Mouse (Mus musculus): ENCODE results near the gene Plch1. TPM values are rescaled to one million over a fixed set of nuclear protein-coding genes. Genes with fewer than 3 reads are reported as not detected.

The Plch1 gene
- total and polyA plus RNA-seq, 3 experiments, result 0.38 TPM; not detected in 2

- Histone ChIP-seq H3K9me3 (replicated peaks) (no peaks in the 10 kb centered on the region), H3K4me3 (ENCODE audit: low read depth, low read length) (no peak overlapping the region), H3K4me1 (ENCODE audit: insufficient read depth, low read depth, low read length) (no peaks in the 10 kb centered on the region), H3K36me3 (replicated peaks) (no peaks in the 10 kb centered on the region), H3K27me3 (ENCODE audit: insufficient read depth, low read length) (peaks cover 21% of the 10 kb centered on the region)
- no peak for DNase-seq (ENCODE audit: low spot score)
- ATAC-seq (ENCODE audit: extremely low read depth, insufficient number of reproducible peaks, low FRiP score, poor library complexity, severe bottlenecking), result no peak
- TF ChIP-seq TAL1 (conservative IDR thresholded peaks at IDR 0.05; ENCODE audit: low read depth, low read length), result no peak
Observed at GRCm38 (mm10) chr3:63895786-63896185, 3.5 kb downstream of the Plch1 start.

GRCm38 (mm10) chr3:63893677-63894076 is 5.6 kb downstream of the Plch1 start:
- ATAC-seq (ENCODE audit: extremely low read depth, insufficient number of reproducible peaks, low FRiP score, poor library complexity, severe bottlenecking) (no peak), DNase-seq (ENCODE audit: low spot score) (no peak)
- TF ChIP-seq POLR2AphosphoS5 (IDR thresholded peaks at IDR 0.05; ENCODE audit: insufficient replicate concordance, low read depth, low read length) (no peak), CTCF (IDR thresholded peaks at IDR 0.05; ENCODE audit: low read depth, low read length) (no peak), GATA1 (IDR thresholded peaks at IDR 0.05; ENCODE audit: borderline replicate concordance, low read length) (no peak), TAL1 (conservative IDR thresholded peaks at IDR 0.05; ENCODE audit: low read depth, low read length) (no peak), GATA2 (IDR thresholded peaks at IDR 0.05; ENCODE audit: borderline replicate concordance, low read depth, low read length) (no peak)

GRCm38 (mm10) chr3:63892154-63892553 is 7.1 kb downstream of the Plch1 start:
- TF ChIP-seq GATA2 (IDR thresholded peaks at IDR 0.05; ENCODE audit: borderline replicate concordance, low read depth, low read length) (no peak), POLR2AphosphoS5 (IDR thresholded peaks at IDR 0.05; ENCODE audit: insufficient replicate concordance, low read depth, low read length) (no peak), CTCF (IDR thresholded peaks at IDR 0.05; ENCODE audit: low read depth, low read length) (no peak), GATA1 (IDR thresholded peaks at IDR 0.05; ENCODE audit: borderline replicate concordance, low read length) (no peak), TAL1 (conservative IDR thresholded peaks at IDR 0.05; ENCODE audit: low read depth, low read length) (no peak)
- DNase-seq (ENCODE audit: low spot score), result no peak

More at GRCm38 (mm10) chr3:63893677-63894076, 5.6 kb downstream of the Plch1 start:
- Histone ChIP-seq H3K9me3 (replicated peaks) (no peaks in the 10 kb centered on the region), H3K4me1 (ENCODE audit: insufficient read depth, low read depth, low read length) (no peaks in the 10 kb centered on the region), H3K27me3 (ENCODE audit: insufficient read depth, low read length) (peaks cover 7% of the 10 kb centered on the region), H3K4me3 (ENCODE audit: low read depth, low read length) (no peak overlapping the region), H3K36me3 (replicated peaks) (no peaks in the 10 kb centered on the region)

GRCm38 (mm10) chr3:63881065-63881464 is 18.2 kb downstream of the Plch1 start:
- DNase-seq (ENCODE audit: low spot score), result no peak
- ATAC-seq (ENCODE audit: extremely low read depth, insufficient number of reproducible peaks, low FRiP score, poor library complexity, severe bottlenecking), result no peak
- no peaks in the 10 kb centered on the region for H3K9me3 ChIP-seq (replicated peaks)
- TF ChIP-seq TAL1 (conservative IDR thresholded peaks at IDR 0.05; ENCODE audit: low read depth, low read length), result no peak
- TF ChIP-seq GATA2 (IDR thresholded peaks at IDR 0.05; ENCODE audit: borderline replicate concordance, low read depth, low read length), result no peak
- TF ChIP-seq GATA1 (IDR thresholded peaks at IDR 0.05; ENCODE audit: borderline replicate concordance, low read length), result no peak
- no peak for TF ChIP-seq CTCF (IDR thresholded peaks at IDR 0.05; ENCODE audit: low read depth, low read length)
- no peak for TF ChIP-seq POLR2AphosphoS5 (IDR thresholded peaks at IDR 0.05; ENCODE audit: insufficient replicate concordance, low read depth, low read length)
- no peaks in the 10 kb centered on the region for H3K27me3 ChIP-seq (ENCODE audit: insufficient read depth, low read length)
- no peak overlapping the region for H3K4me3 ChIP-seq (ENCODE audit: low read depth, low read length)
- H3K36me3 ChIP-seq (replicated peaks), result no peaks in the 10 kb centered on the region
- no peaks in the 10 kb centered on the region for H3K4me1 ChIP-seq (ENCODE audit: insufficient read depth, low read depth, low read length)

More at GRCm38 (mm10) chr3:63892154-63892553, 7.1 kb downstream of the Plch1 start:
- H3K27me3 ChIP-seq (ENCODE audit: insufficient read depth, low read length), result peaks cover 4% of the 10 kb centered on the region; the same call in 1 of the 2 replicates
- ATAC-seq (ENCODE audit: extremely low read depth, insufficient number of reproducible peaks, low FRiP score, poor library complexity, severe bottlenecking), result no peak
- no peaks in the 10 kb centered on the region for H3K9me3 ChIP-seq (replicated peaks)
- H3K4me3 ChIP-seq (ENCODE audit: low read depth, low read length), result no peak overlapping the region
- no peaks in the 10 kb centered on the region for H3K36me3 ChIP-seq (replicated peaks)
- H3K4me1 ChIP-seq (ENCODE audit: insufficient read depth, low read depth, low read length), result no peaks in the 10 kb centered on the region

GRCm38 (mm10) chr3:63878995-63879666 is 20.1 kb downstream of the Plch1 start:
- Histone ChIP-seq H3K36me3 (replicated peaks) (no peaks in the 10 kb centered on the region), H3K4me1 (ENCODE audit: insufficient read depth, low read depth, low read length) (no peaks in the 10 kb centered on the region), H3K4me3 (ENCODE audit: low read depth, low read length) (no peak overlapping the region), H3K9me3 (replicated peaks) (no peaks in the 10 kb centered on the region), H3K27me3 (ENCODE audit: insufficient read depth, low read length) (no peaks in the 10 kb centered on the region)
- no peak for TF ChIP-seq GATA2 (IDR thresholded peaks at IDR 0.05; ENCODE audit: borderline replicate concordance, low read depth, low read length)
- TF ChIP-seq POLR2AphosphoS5 (IDR thresholded peaks at IDR 0.05; ENCODE audit: insufficient replicate concordance, low read depth, low read length), result no peak
- TF ChIP-seq CTCF (IDR thresholded peaks at IDR 0.05; ENCODE audit: low read depth, low read length), result no peak
- TF ChIP-seq TAL1 (conservative IDR thresholded peaks at IDR 0.05; ENCODE audit: low read depth, low read length), result no peak
- DNase-seq (ENCODE audit: low spot score), result no peak
- ATAC-seq (ENCODE audit: extremely low read depth, insufficient number of reproducible peaks, low FRiP score, poor library complexity, severe bottlenecking), result no peak

- no peaks in the 10 kb centered on the region for H3K9me3 ChIP-seq (replicated peaks)
- ATAC-seq (ENCODE audit: extremely low read depth, insufficient number of reproducible peaks, low FRiP score, poor library complexity, severe bottlenecking), result no peak; the same call in 1 of the 2 replicates
- H3K4me1 ChIP-seq (ENCODE audit: insufficient read depth, low read depth, low read length), result no peaks in the 10 kb centered on the region; the same call in 1 of the 2 replicates
- no peaks in the 10 kb centered on the region for H3K27me3 ChIP-seq (ENCODE audit: insufficient read depth, low read length)
- no peak for TF ChIP-seq CTCF (IDR thresholded peaks at IDR 0.05; ENCODE audit: low read depth, low read length)
- no peak for TF ChIP-seq GATA2 (IDR thresholded peaks at IDR 0.05; ENCODE audit: borderline replicate concordance, low read depth, low read length)
- no peak for TF ChIP-seq POLR2AphosphoS5 (IDR thresholded peaks at IDR 0.05; ENCODE audit: insufficient replicate concordance, low read depth, low read length)
- no peak for TF ChIP-seq TAL1 (conservative IDR thresholded peaks at IDR 0.05; ENCODE audit: low read depth, low read length)
- H3K4me3 ChIP-seq (ENCODE audit: low read depth, low read length), result no peak overlapping the region
- DNase-seq (ENCODE audit: low spot score), result no peak
- H3K36me3 ChIP-seq (replicated peaks), result no peaks in the 10 kb centered on the region
Observed at GRCm38 (mm10) chr3:63872818-63873217, 26.5 kb downstream of the Plch1 start.

Data from G1E (cell line).